Mouse (Mus musculus) liver, adult 2 months (tissue): ENCODE data around the gene Spata2.

ENCODE experiments used
- CTCF ChIP-seq: fragments of 200-500 bp; IDR thresholded peaks from 2 replicates; pipeline ENCODE4 v1.5.1; 2011; ENCODE audit warnings: low read depth, low read length, control low read depth
- POLR2A ChIP-seq: fragments of 200-500 bp; IDR thresholded peaks from 2 replicates; pipeline ENCODE4 v1.6.1; 2011; ENCODE audit warnings: low read length, control low read depth; ENCODE audit not compliant: insufficient read depth; ENCODE audit errors: extremely low read depth

DNA sequence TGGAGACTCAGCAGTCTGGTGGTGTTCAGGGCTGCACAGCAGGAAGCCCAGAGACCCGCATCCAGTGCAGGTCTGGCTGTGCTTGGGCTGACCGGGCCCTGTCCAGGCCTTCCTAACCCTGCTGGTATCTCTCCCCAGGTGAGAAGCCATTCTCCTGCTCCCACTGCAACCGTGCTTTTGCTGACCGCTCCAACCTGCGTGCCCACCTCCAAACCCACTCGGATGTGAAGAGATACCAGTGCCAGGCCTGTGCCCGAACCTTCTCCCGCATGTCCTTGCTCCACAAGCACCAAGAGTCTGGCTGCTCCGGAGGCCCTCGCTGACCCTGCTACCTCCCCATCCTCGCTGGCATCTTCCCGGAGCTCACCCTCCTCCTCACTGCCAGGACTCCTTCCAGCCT is 49.1 kb upstream of the Spata2 start:
- TF ChIP-seq POLR2A (no peak), CTCF (no peak)
